Comparison of ENCODE assay signal across 14 mouse cellular contexts in the genomic region with DNA sequence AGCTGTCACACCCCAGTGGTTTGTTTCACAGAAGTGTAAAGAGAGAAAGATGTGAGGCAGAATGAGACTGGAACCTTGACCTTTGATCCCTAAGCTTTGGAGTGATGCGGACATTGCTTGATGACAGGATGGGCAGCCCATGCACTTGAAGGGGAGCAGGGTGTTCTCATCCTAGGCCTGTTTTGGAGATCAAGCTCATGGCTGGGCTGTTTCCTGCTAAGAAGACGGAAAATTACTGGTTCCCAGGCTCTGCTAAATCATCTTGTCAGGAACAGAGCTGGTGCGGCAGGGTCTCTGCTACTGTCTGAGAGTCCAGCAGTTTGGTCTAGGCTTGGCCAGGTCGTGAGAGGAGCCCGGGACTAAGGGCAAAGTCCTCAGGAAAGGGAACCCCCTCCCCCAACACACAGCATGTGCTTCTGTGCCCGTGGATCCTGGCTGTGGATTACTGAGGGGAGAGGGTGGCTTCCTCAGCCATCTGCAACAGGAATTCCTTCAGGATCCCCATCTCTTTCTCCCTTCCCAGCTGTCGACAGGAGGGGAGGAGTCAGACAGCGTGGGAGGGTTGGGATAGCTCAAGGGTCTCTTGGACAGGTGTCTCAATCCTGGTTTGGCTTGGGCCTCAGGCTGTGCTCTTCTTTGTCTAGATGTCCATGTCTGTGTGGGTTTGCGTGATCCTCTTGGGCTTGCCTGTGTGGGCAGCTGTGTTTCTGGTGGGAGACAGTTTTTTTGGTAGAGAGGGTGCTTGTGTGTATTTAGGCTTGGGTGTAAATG. TPM values are rescaled to one million over a fixed set of nuclear protein-coding genes. Genes with fewer than 3 reads are reported as not detected.
A peak's percentile ranks its signal among the peaks of the same experiment; 100 is the strongest.
DNase-seq lines count a peak whose midpoint lies in the region.
"Had no signal": no experiment of that assay in that cellular context is flagged by ENCODE, and none has a peak within 500 bp of the region (broad histone marks: within the 10 kb centered on the region; RNA-seq: fewer than 3 reads in every experiment).

No protein-coding gene starts in this region.

- peak; percentile 89 for DNase-seq in heart, adult 11 months
- DNase-seq in heart, postnatal 14 days = no peak
- peak; percentile 16 to 26 for DNase-seq in right cerebral cortex, adult 2 months (ENCODE audit: low spot score in 2 of 2)
- DNase-seq in right cerebral cortex, postnatal 4 days = no peak
- DNase-seq in kidney, postnatal 14 days = peak; percentile 59
- no peak for DNase-seq in layer of hippocampus, adult 11-12 months (ENCODE audit: low spot score)
- DNase-seq in heart, postnatal 10 days = no peak
- DNase-seq in urinary bladder, postnatal 25 days (ENCODE audit: low spot score) = no peak
- DNase-seq: cerebellum, adult 9-10 months; forebrain, postnatal 0 days; heart, postnatal 4 days; thymus, adult 2 months had no signal

- intact Hi-C loops in heart, postnatal 14 days (cut with DNase I) = no loop called here
- intact Hi-C loops in heart, postnatal 10 days (cut with DNase I) = no loop called here

RNA-seq across cellular contexts. Expression of a gene that starts 20.8 kb away (rescaled TPM):
- total RNA-seq in heart, postnatal 14 days (2021) = 1 to 10 TPM; 6.2 to 6.6 TPM
- total RNA-seq in heart, postnatal 10 days (2021) = 1 to 10 TPM; 5.4 to 6.6 TPM
- total RNA-seq: granulocyte monocyte progenitor cell, adult 5-6 weeks; monocyte, adult 5-6 weeks had no signal

RNA-seq across cellular contexts. Expression of a gene that starts 49.1 kb away (rescaled TPM):
- total RNA-seq in heart, postnatal 14 days (2021) = 1 to 10 TPM; 3.4 to 3.6 TPM
- 1 to 10 TPM; 5.1 to 5.9 TPM for total RNA-seq in heart, postnatal 10 days (2021)

RNA-seq across cellular contexts. Expression of a gene that starts 49.8 kb away (rescaled TPM):
- 10 to 100 TPM; 90.7 to 99.9 TPM for total RNA-seq in heart, postnatal 14 days (2021)
- total RNA-seq in heart, postnatal 10 days (2021) = 10 to 100 TPM; 76.3 to 83.4 TPM

Comparison
In these comparisons a context has a peak if more than half of its experiments do, and no peak if none do; other contexts are left out.
1. DNase-seq: peak in heart, adult 11 months (single experiment), right cerebral cortex, adult 2 months (2 of 2) and kidney, postnatal 14 days (single experiment); none in heart, postnatal 14 days (0 of 2), right cerebral cortex, postnatal 4 days (single experiment), layer of hippocampus, adult 11-12 months (single experiment), heart, postnatal 10 days (0 of 2) and urinary bladder, postnatal 25 days (single experiment).